Mouse (Mus musculus) left cerebral cortex, adult 11 months (tissue): ENCODE measurements at regions not wholly inside any gene's neighbourhood (a gene's known extent, or its start where the extent isn't known, plus 50 kb on each side); places are given as distances from the start of the nearest gene placed in this dataset.

Source experiments
- DNase-seq: peaks from one replicate; pipeline ENCODE4 v3.0.0; 2022; ENCODE audit warnings: low spot score

GRCm38 (mm10) chr2:117023436-117023835 is 97.7 kb upstream of the Spred1 start:
- no peak for DNase-seq

GRCm38 (mm10) chr2:117027071-117027470 is 94.1 kb upstream of the Spred1 start:
- DNase-seq, result no peak

GRCm38 (mm10) chr2:117028771-117029170 is 92.4 kb upstream of the Spred1 start:
- no peak for DNase-seq

- DNase-seq, result no peak
Observed at GRCm38 (mm10) chr2:117036197-117036872, 84.8 kb upstream of the Spred1 start.

GRCm38 (mm10) chr2:117040211-117040610 is 81.0 kb upstream of the Spred1 start:
- no peak for DNase-seq

GRCm38 (mm10) chr2:117043831-117044230 is 77.3 kb upstream of the Spred1 start:
- no peak for DNase-seq

GRCm38 (mm10) chr2:117048290-117048730 is 72.9 kb upstream of the Spred1 start:
- no peak for DNase-seq

- no peak for DNase-seq
Observed at GRCm38 (mm10) chr2:117050061-117050460, 71.1 kb upstream of the Spred1 start.

- no peak for DNase-seq
Observed at GRCm38 (mm10) chr2:117064126-117064525, 57.0 kb upstream of the Spred1 start.

- no peak for DNase-seq
Observed at GRCm38 (mm10) chr2:117070348-117070747, 50.8 kb upstream of the Spred1 start.

- DNase-seq, result no peak
Observed at GRCm38 (mm10) chr2:117071098-117071497, 50.1 kb upstream of the Spred1 start.
